Mouse (Mus musculus) cerebellum, adult 2 months (tissue): ENCODE results near the gene Zfp91. TPM values are rescaled to one million over a fixed set of nuclear protein-coding genes. Genes with fewer than 3 reads are reported as not detected.

Experiments
- DNase-seq, 2 experiments: peaks; one replicate each; pipeline ENCODE4 v3.0.0; 2021
- H3K27ac ChIP-seq: fragments of 200-500 bp; 2 replicates; pipeline ENCODE4 v1.5.1; 2012; ENCODE audit warnings: low read length, control low read depth, inconsistent platforms; ENCODE audit not compliant: insufficient read depth
- H3K27me3 ChIP-seq: fragments of 200-500 bp; 2 replicates; pipeline ENCODE4 v1.6.1; 2012; ENCODE audit warnings: inconsistent platforms, mild to moderate bottlenecking, low read length, moderate library complexity; ENCODE audit not compliant: control insufficient read depth, insufficient read depth
- H3K4me1 ChIP-seq: fragments of 200-500 bp; 2 replicates; pipeline ENCODE4 v1.6.1; 2011; ENCODE audit warnings: low read length; ENCODE audit not compliant: control insufficient read depth, insufficient read depth
- H3K4me3 ChIP-seq: fragments of 200-500 bp; replicated peaks from 2 replicates; pipeline ENCODE3; 2011; ENCODE audit warnings: mild to moderate bottlenecking, low read depth, low read length, control low read depth; ENCODE audit not compliant: insufficient read depth
- CTCF ChIP-seq: fragments of 200-500 bp; IDR thresholded peaks from 2 replicates; pipeline ENCODE4 v1.5.1; 2011; ENCODE audit warnings: low read depth, mild to moderate bottlenecking, control low read depth, low read length, moderate library complexity, borderline replicate concordance; ENCODE audit not compliant: insufficient read depth
- POLR2A ChIP-seq: fragments of 200-500 bp; IDR thresholded peaks from 2 replicates; pipeline ENCODE4 v1.6.1; 2011; ENCODE audit warnings: low read length, control low read depth, borderline replicate concordance; ENCODE audit not compliant: insufficient read depth
- WGBS: fragments of 180-500 bp; shearing (Covaris S2); methylation state at CpG from one replicate; pipeline ENCODE4 v1.1.7; 2018; 5-methylcytosine and 5-hydroxymethylcytosine counted together
- polyA plus RNA-seq: library from polyadenylated mRNA; depleted of rRNA; stranded (reverse); fragments of >200 nt; gene quantifications from 2 replicates; pipeline ENCODE4 v1.2.3, GENCODE M21; 2012

The Zfp91 gene
- polyA plus RNA-seq, 1 experiment: 57.6 TPM

GRCm38 (mm10) chr19:12786803-12787395 is 9.0 kb downstream of the Zfp91 start:
- Histone ChIP-seq H3K27me3 (no peaks in the 10 kb centered on the region), H3K4me3 (no peak overlapping the region), H3K27ac (no peak overlapping the region), H3K4me1 (no peaks in the 10 kb centered on the region)
- WGBS: 18% methylated on average over 2 of the region's 2 CpGs
- no peak for TF ChIP-seq POLR2A
- no peak for TF ChIP-seq CTCF
- DNase-seq: peak in 1 of 2 experiments; percentile 25

DNA sequence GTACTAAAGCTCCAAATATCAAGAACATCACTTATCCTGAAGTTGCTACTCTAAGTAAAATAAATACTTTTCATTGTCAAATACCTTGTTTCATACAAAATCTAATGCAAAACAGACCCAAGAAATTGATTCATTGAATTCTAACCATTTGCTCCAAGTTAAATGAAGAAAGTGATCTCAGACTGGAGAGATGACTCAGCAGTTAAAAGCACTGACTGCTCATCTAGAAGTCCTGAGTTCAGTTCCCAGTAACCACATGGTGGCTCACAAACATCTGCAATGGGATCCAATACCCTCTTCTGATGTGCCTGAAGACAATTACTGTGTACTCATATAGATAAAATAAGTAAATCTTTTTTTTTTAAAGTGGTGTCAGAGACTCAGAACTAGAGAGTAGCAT is 15.5 kb downstream of the Zfp91 start:
- H3K4me3 ChIP-seq: no peak overlapping the region
- no peak for TF ChIP-seq POLR2A
- no peak for TF ChIP-seq CTCF
- no peak overlapping the region for H3K27ac ChIP-seq
- H3K27me3 ChIP-seq: no peaks in the 10 kb centered on the region
- no peaks in the 10 kb centered on the region for H3K4me1 ChIP-seq
- DNase-seq: no peak

- Histone ChIP-seq H3K27me3 (no peaks in the 10 kb centered on the region), H3K4me1 (no peaks in the 10 kb centered on the region), H3K4me3 (no peak overlapping the region), H3K27ac (no peak overlapping the region)
- no peak for DNase-seq
- 64% methylated on average over 5 of the region's 5 CpGs for WGBS
- TF ChIP-seq POLR2A (no peak), CTCF (no peak)
Measured at GRCm38 (mm10) chr19:12770888-12771287, 25.0 kb downstream of the Zfp91 start.

DNA sequence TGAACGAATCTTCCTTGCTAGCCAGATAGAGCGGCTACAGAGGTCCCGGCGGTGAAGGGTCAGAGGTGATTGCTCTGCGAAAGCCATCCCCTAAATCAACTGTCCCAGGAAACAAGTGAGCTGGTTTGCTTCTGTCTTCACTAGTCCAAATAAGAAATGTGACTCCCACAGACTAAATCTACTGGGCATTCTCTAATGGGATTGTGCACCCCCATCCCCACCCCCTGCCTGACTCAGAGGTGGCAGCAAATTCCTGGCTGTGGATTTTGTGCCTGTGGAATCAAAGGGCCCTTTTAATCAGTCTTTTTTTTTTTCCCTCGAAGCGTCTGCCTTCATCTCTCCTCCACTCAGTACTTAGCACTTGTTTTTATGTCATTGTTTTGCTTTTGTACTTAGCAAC is 30.6 kb downstream of the Zfp91 start, which contains the start of gene Cntf:
Gene Cntf (minus strand): TSS at position 325 of the 400 bp plus-strand sequence.
- H3K4me3 ChIP-seq: no peak within 1 kb of the TSS
- DNase-seq: no peak
- H3K27me3 ChIP-seq: no peaks in the 10 kb centered on the region
- H3K27ac ChIP-seq: no peak within 1 kb of the TSS
- WGBS: 82% methylated on average over 7 of the region's 7 CpGs
- TF ChIP-seq CTCF: no peak
- no peak for TF ChIP-seq POLR2A
- H3K4me1 ChIP-seq: no peaks in the 10 kb centered on the region; the same call in 1 of the 2 replicates

- DNase-seq: no peak
- Histone ChIP-seq H3K27ac (no peak overlapping the region), H3K27me3 (no peaks in the 10 kb centered on the region), H3K4me1 (peaks cover 6% of the 10 kb centered on the region; the same call in 1 of the 2 replicates), H3K4me3 (no peak overlapping the region)
- TF ChIP-seq POLR2A: no peak
- TF ChIP-seq CTCF: no peak
- WGBS: 62% methylated on average over 2 of the region's 2 CpGs
Measured at GRCm38 (mm10) chr19:12762212-12763130, 33.5 kb downstream of the Zfp91 start.

DNA sequence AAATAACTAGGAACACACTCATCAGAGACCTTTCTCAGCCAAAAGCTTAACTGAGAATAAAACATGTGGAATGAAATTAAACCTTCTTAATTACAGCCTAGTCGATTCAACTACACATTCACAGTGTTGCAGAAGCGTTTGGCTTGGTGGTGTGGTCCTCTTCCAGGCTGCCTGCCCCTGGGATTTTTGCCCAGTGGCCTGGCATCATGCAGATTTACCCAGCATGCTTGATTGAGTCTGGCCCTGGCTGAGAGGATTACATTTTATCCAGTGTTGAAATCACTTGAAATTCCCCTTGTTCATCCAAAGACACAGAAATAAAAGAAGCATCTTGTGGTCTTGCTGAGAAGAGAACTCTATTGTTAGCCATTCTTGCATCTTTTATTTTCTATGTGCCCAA is 36.3 kb downstream of the Zfp91 start:
- WGBS: 3% methylated on average over 2 of the region's 2 CpGs
- peak; percentile 82 to 88 for DNase-seq
- Histone ChIP-seq H3K27me3 (no peaks in the 10 kb centered on the region), H3K4me3 (no peak overlapping the region), H3K4me1 (peaks cover 6% of the 10 kb centered on the region; the same call in 1 of the 2 replicates), H3K27ac (no peak overlapping the region)
- no peak for TF ChIP-seq POLR2A
- TF ChIP-seq CTCF: no peak

DNA sequence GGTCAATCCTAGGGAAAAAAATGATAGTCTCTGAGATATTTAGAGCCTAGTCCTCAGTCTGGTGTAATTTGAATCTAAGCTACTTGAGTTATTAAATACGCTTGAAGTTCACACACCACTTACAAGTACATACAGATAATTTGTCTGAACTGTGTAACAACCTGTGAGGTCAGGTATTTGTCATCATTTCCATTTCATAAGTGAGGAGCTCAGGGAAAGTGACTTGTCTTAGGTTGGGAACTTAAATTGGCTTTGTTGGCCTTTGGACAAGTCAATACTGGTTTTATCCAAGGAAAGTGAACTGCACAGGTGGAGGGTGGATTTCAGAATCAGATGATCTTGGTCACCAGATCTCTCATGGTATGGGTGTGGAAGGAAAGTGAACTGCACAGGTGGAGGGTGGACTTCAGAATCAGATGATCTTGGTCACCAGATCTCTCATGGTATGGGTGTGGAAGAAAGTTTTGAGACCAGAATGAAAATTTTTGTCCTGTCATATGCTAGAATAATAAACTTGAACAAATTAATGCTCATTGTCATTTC is 36.9 kb downstream of the Zfp91 start:
- Histone ChIP-seq H3K27me3 (no peaks in the 10 kb centered on the region), H3K4me3 (no peak overlapping the region), H3K27ac (no peak overlapping the region), H3K4me1 (peaks cover 6% of the 10 kb centered on the region; the same call in 1 of the 2 replicates)
- no peak for TF ChIP-seq POLR2A
- no peak for TF ChIP-seq CTCF
- WGBS: 100% methylated on average over 1 of the region's 1 CpGs
- no peak for DNase-seq
